Mouse (Mus musculus) stomach, postnatal 0 days (tissue): ENCODE data around the gene Scn8a.

Source experiments
- CTCF ChIP-seq: IDR thresholded peaks from 2 replicates; pipeline ENCODE4 v1.5.1; 2016; ENCODE audit warnings: antibody characterized with exemption, low read depth, mild to moderate bottlenecking, moderate library complexity
- EP300 ChIP-seq: optimal IDR thresholded peaks from 2 replicates; pipeline ENCODE3; 2016; ENCODE audit warnings: antibody characterized with exemption

GRCm38 (mm10) chr15:100871107-100872011 lies 1.7 kb downstream of the Scn8a start:
- TF ChIP-seq CTCF (no peak), EP300 (no peak)
